In the genomic region with DNA sequence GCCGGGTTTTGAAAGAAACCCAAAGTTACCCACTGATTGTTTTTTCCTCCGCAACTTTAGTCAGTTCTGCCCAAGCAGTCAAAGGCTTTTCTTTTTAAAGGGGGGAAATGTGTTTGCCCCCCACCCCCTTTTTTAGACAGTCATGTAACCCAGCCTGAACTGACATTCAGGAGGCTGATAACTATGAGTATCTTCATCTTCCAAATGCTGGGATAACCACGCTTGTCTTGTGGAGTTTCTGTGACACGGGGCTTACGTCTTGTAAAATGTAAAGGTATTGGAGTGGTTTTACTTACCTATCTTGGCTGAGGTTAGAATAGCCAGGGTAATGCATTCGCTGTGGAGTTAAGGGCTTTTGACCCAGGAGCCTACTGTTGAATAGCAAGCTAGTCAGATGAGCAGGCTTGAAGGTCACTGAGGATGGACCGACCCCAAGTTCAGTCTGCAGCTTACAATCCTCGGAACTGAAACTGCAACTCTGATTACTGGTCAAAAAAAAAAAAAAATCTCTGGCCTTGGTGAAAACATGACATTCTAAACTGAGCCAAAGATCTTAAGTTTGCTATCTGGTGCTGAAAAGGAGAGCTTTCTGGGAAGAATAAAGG, we compare ENCODE assay signal across 8 mouse cellular contexts. TPM values are rescaled to one million over a fixed set of nuclear protein-coding genes. Genes with fewer than 3 reads are reported as not detected.
DNase-seq lines count a peak whose midpoint lies in the region; ATAC-seq and TF ChIP-seq lines count a peak whose summit lies in the region.

Gene Cisd2, minus strand, starts transcription at position 318 of the 605 bp plus-strand sequence.

- H3K9ac ChIP-seq in midbrain, embryonic 14.5 days (replicated peaks; ENCODE audit: low read length): peak within 1 kb of the TSS; percentile 88

- peak within 1 kb of the TSS; percentile 78 for H3K4me3 ChIP-seq in cerebellum, adult 2 months (replicated peaks; ENCODE audit: insufficient read depth, low read depth, low read length)
- H3K4me3 ChIP-seq in G1E (ENCODE audit: low read depth, low read length): peak within 1 kb of the TSS; percentile 88
- H3K4me3 ChIP-seq in embryonic fibroblast, embryonic 13.5 days (ENCODE audit: insufficient read depth, low read length): peak within 1 kb of the TSS; percentile 94
- peak within 1 kb of the TSS; percentile 66 for H3K4me3 ChIP-seq in midbrain, embryonic 14.5 days (replicated peaks; ENCODE audit: low read depth, low read length)

- no peaks in the 10 kb centered on the region for H3K9me3 ChIP-seq in G1E (replicated peaks)
- no peaks in the 10 kb centered on the region for H3K9me3 ChIP-seq in midbrain, embryonic 14.5 days (ENCODE audit: control insufficient read depth, low read length)

- intact Hi-C loops in heart, postnatal 10 days (cut with DNase I): loop anchor here (1.0 kb wide), 1 partner anchor 15 kb away; the partner anchor contains the start of gene Ube2d3

- H3K36me3 ChIP-seq in G1E (replicated peaks): peaks cover 20% of the 10 kb centered on the region
- H3K36me3 ChIP-seq in midbrain, embryonic 14.5 days (ENCODE audit: control insufficient read depth, insufficient read depth, low read length): no peaks in the 10 kb centered on the region

- peak within 1 kb of the TSS; percentile 96 for H3K27ac ChIP-seq in cerebellum, adult 2 months (ENCODE audit: insufficient read depth, low read length)
- H3K27ac ChIP-seq in embryonic fibroblast, embryonic 13.5 days (ENCODE audit: insufficient read depth, low read length): peak within 1 kb of the TSS; percentile 65
- H3K27ac ChIP-seq in midbrain, embryonic 14.5 days (replicated peaks; ENCODE audit: low read depth, low read length): peak within 1 kb of the TSS; percentile 97

- no peaks in the 10 kb centered on the region for H3K4me1 ChIP-seq in cerebellum, adult 2 months (ENCODE audit: control insufficient read depth, insufficient read depth, low read length)
- H3K4me1 ChIP-seq in G1E (ENCODE audit: insufficient read depth, low read depth, low read length): peaks cover 30% of the 10 kb centered on the region
- peaks cover 2% of the 10 kb centered on the region; the same call in 1 of the 2 replicates for H3K4me1 ChIP-seq in embryonic fibroblast, embryonic 13.5 days (ENCODE audit: control insufficient read depth, insufficient read depth, low read length)
- H3K4me1 ChIP-seq in midbrain, embryonic 14.5 days (ENCODE audit: control insufficient read depth, insufficient read depth, low read length): peaks cover 12% of the 10 kb centered on the region

- DNase-seq in cerebellum, adult 2 months: no peak
- no peak for DNase-seq in cerebellum, postnatal 25 days
- DNase-seq in G1E (ENCODE audit: low spot score): no peak
- no peak for DNase-seq in heart, postnatal 10 days
- no peak for DNase-seq in layer of hippocampus, postnatal 14 days (ENCODE audit: low spot score in 2 of 2)
- no peak for DNase-seq in midbrain, embryonic 14.5 days
- DNase-seq in yolk sac, embryonic 10.5 days (ENCODE audit: low spot score): no peak

- no peak for ATAC-seq in G1E (ENCODE audit: extremely low read depth, insufficient number of reproducible peaks, low FRiP score, poor library complexity, severe bottlenecking)
- ATAC-seq in midbrain, embryonic 14.5 days (ENCODE audit: low FRiP score, low TSS enrichment): peak; percentile 15; the same call in 1 of the 2 replicates

- H3K27me3 ChIP-seq in cerebellum, adult 2 months (ENCODE audit: control insufficient read depth, insufficient read depth, low read length): no peaks in the 10 kb centered on the region
- no peaks in the 10 kb centered on the region for H3K27me3 ChIP-seq in G1E (ENCODE audit: insufficient read depth, low read length)
- no peaks in the 10 kb centered on the region for H3K27me3 ChIP-seq in midbrain, embryonic 14.5 days (ENCODE audit: control insufficient read depth, insufficient read depth, low read length)

- 1% methylated on average over 8 of the region's 8 CpGs for WGBS in cerebellum, adult 2 months
- WGBS in midbrain, embryonic 14.5 days: 2% methylated on average over 8 of the region's 8 CpGs

- no peak for TF ChIP-seq CTCF in cerebellum, adult 2 months (IDR thresholded peaks at IDR 0.05; ENCODE audit: borderline replicate concordance, insufficient read depth, low read depth, low read length)
- no peak for TF ChIP-seq CTCF in G1E (IDR thresholded peaks at IDR 0.05; ENCODE audit: low read depth, low read length)
- TF ChIP-seq CTCF in embryonic fibroblast, embryonic 13.5 days (IDR thresholded peaks at IDR 0.05; ENCODE audit: borderline replicate concordance, insufficient read depth, low read length): no peak

- TF ChIP-seq POLR2A in cerebellum, adult 2 months (IDR thresholded peaks at IDR 0.05; ENCODE audit: borderline replicate concordance, insufficient read depth, low read length): no peak
- TF ChIP-seq POLR2A in embryonic fibroblast, embryonic 13.5 days (IDR thresholded peaks at IDR 0.05; ENCODE audit: low read depth, low read length): no peak

- H3K4me2 ChIP-seq in midbrain, embryonic 14.5 days (ENCODE audit: low read length): peak within 1 kb of the TSS; percentile 72

RNA-seq across cellular contexts. Expression of gene Cisd2, which starts in this region (rescaled TPM):
- polyA plus RNA-seq in cerebellum, adult 2 months (2012; rRNA removed): 48.6 and 51.3 TPM in 2 replicates
- total RNA-seq in G1E (2014; fragmentation: Nextera tagmentation): 42.9 and 43.1 TPM in 2 replicates
- total RNA-seq in G1E (2017): 34.0 and 35.7 TPM in 2 replicates
- polyA plus RNA-seq in G1E (2012): 16.9 and 18.3 TPM in 2 replicates
- polyA plus RNA-seq in embryonic fibroblast, embryonic 13.5 days (2011; ENCODE audit: insufficient read length, low read depth, missing spikeins): 29.1 and 31.8 TPM in 2 replicates
- total RNA-seq in heart, postnatal 10 days (2021): 10 to 100 TPM; 38.5 to 41.7 TPM
- 10 to 100 TPM; 34.5 to 38.2 TPM for total RNA-seq in layer of hippocampus, postnatal 14 days (2021)
- polyA plus RNA-seq in midbrain, embryonic 14.5 days (2014; fragmentation: Nextera tagmentation; extraction: Ambion mirVana): 55.2 and 67.0 TPM in 2 replicates
